Mouse (Mus musculus) lung, postnatal 0 days (tissue): ENCODE results near the gene Pdlim7.

Source experiments
- CTCF ChIP-seq: IDR thresholded peaks from 2 replicates; pipeline ENCODE4 v1.5.1; 2016; ENCODE audit warnings: antibody characterized with exemption, mild to moderate bottlenecking
- EP300 ChIP-seq: IDR thresholded peaks from 2 replicates; pipeline ENCODE4 v1.6.1; 2016; ENCODE audit warnings: antibody characterized with exemption, mild to moderate bottlenecking, control low read depth

DNA sequence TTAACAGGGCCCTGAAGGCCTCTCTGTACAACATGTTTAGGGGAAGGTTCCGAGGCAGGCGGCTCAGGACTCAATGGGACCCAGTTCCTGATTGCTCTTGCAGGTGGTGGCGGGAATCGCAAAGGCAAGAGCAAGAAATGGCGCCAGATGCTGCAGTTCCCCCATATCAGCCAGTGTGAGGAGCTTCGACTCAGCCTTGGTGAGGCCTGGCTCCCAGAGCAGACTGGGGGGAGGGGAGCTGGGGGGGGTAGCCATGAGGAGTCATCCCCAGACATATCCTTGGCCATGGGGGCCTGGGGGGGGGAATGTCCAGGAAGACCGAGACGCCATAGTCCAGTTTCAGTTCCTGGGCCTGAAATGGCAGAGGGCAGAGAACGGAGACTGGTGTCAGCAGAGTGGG is 64.3 kb downstream of the Pdlim7 start:
- TF ChIP-seq CTCF: no peak
- no peak for TF ChIP-seq EP300
